Mouse (Mus musculus): ENCODE measurements around the gene Wdr6. TPM values are rescaled to one million over a fixed set of nuclear protein-coding genes. Genes with fewer than 3 reads are reported as not detected.

The Wdr6 gene
- polyA plus RNA-seq, 1 experiment from 2014 or later = 233 TPM

DNA sequence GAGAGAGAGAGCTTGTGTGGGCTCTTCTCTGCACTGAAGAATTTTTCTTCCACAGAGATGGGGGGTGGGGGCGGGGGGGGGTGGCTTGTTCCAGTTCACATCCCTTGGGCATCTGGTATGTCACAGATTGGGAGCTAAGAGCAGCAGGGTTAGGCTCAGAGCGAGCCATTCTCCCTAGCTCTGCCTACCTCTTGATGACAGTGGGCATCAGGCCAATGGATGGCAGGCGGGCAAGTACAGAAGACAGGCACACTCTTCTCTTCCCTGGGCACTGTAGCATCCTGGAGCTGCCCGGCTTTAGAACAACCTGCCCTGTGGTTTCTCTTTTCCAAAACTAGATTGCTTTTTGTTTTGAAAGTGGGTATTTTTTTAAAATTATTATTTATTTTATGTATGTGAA lies 12.9 kb upstream of the Wdr6 start:
- no peak for DNase-seq (ENCODE audit: low spot score)
- Histone ChIP-seq H3K36me3 (peaks cover 8% of the 10 kb centered on the region; the same call in 1 of the 2 replicates), H3K4me3 (no peak overlapping the region), H3K9me3 (no peaks in the 10 kb centered on the region), H3K27ac (no peak overlapping the region), H3K4me1 (replicated peaks) (peaks cover 41% of the 10 kb centered on the region), H3K27me3 (ENCODE audit: insufficient read depth, poor library complexity, severe bottlenecking) (peaks cover under 1% of the 10 kb centered on the region; the same call in 1 of the 2 replicates)
- WGBS = 89% methylated on average over 4 of the region's 4 CpGs

DNA sequence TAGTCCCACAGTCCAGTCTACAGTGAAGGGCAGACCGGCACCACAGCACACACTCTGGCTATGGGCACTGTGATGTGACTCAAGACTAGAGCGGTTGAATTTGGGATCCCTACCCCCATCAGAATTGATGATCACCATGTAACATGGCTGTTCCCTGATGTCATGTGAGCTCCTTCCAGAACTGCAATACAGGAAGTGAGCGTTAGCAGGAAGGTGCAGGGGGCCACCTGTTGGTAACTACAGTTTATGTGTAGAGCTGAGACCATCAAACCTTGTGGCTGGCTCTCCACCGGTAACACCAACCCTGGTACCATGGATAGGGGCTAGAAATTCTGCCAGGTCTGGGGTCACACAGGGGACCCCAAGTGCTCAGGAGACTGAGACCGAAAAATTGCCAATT lies 10.7 kb upstream of the Wdr6 start:
- 79% methylated on average over 5 of the region's 5 CpGs for WGBS

DNA sequence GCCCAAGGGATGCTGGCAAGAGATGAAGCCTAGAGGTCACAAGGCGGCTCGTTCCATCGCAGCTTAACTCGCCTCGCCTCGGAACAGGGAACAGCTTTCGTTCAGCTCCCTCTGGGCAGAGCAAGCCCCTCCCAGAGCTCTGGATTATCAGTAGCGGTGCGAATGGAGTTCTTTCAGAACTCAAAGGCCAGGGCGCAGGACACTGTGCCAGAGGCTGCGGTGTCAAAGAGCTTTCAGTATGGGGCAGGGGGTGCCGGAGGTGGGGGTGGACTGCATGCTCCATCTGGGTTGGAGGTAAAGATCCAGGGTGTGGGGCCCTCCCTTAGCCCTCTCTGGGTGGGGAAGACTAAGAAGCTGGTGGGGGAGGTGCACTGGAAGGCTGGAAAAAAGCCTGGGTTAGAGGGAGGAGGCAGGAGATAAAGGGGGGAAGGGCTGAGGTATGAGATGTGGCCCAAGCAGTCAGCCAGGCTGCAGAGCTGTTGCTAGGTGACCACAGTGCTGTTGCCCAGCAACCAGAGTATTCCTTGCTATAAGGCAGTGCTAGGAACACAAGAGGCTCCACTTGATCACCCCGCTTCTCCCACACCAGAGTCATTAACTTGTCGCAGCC lies 9.1 kb upstream of the Wdr6 start:
- Histone ChIP-seq H3K27me3 (ENCODE audit: insufficient read depth, poor library complexity, severe bottlenecking) (peaks cover 17% of the 10 kb centered on the region), H3K4me1 (replicated peaks) (peaks cover 40% of the 10 kb centered on the region), H3K36me3 (peaks cover 6% of the 10 kb centered on the region; the same call in 1 of the 2 replicates), H3K4me3 (peak overlapping the region; percentile 47), H3K27ac (peak overlapping the region; percentile 93), H3K9me3 (no peaks in the 10 kb centered on the region)
- DNase-seq (ENCODE audit: low spot score) = peak; percentile 96
- WGBS = under 1% methylated on average over 14 of the region's 14 CpGs

More for the DNA sequence above, 10.7 kb upstream of the Wdr6 start:
- DNase-seq (ENCODE audit: low spot score) = no peak
- Histone ChIP-seq H3K4me3 (no peak overlapping the region), H3K4me1 (replicated peaks) (peaks cover 40% of the 10 kb centered on the region), H3K9me3 (no peaks in the 10 kb centered on the region), H3K36me3 (peaks cover 8% of the 10 kb centered on the region; the same call in 1 of the 2 replicates), H3K27me3 (ENCODE audit: insufficient read depth, poor library complexity, severe bottlenecking) (peaks cover 6% of the 10 kb centered on the region), H3K27ac (peak overlapping the region; percentile 93)

DNA sequence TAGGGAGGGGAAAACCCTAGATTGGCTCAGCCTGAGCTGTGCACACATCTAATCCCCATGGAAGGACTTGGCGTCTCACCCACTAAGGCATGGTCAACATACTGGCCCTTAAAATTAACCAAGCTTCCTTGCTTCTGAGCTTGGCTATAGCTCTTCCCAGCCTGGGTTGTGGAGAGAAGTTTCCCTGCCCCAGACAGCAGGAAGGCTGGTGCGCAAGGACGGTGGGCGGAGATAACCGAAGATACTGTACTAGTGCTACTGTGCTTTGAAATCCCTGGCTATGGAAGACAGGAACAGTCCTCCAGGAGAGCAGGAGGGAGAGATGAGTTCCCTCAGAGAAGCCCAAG lies 778 bp upstream of the Wdr6 start:
- H3K4me1 ChIP-seq (replicated peaks) = peaks cover 54% of the 10 kb centered on the region

DNA sequence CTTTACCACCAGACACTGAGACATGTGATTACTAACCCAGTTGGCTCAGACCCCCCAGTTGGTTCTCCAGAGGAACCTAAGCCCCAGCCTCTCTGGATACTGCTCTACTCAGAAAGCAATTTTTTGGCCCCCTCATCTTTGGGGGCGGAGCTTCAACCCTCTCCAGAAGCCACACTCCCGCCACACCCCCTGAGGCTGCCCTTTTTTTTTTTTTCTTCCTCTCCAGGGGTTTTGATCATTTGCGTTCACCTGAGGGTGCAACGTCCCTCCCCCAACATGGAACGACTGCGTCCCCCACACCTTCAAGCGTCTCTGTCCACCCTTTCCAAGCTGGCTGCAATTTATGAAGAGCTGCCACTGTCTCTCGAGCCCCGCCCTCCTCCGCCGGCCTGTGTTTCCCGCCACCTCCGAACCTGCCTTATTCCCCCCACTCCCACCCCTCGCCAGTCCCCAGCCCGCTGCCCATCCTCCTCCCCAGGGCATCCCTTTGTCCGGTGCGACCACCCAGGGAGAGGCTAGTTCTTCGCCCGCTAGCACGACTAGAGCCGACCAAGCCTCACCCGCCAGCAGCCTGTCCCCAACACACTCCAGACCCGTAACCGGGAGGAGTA lies 500 bp downstream of the Wdr6 start:
- DNase-seq (ENCODE audit: low spot score) = no peak
- Histone ChIP-seq H3K27ac (peak overlapping the region; percentile 95), H3K9me3 (no peaks in the 10 kb centered on the region), H3K36me3 (peaks cover 57% of the 10 kb centered on the region), H3K27me3 (ENCODE audit: insufficient read depth, poor library complexity, severe bottlenecking) (peaks cover 44% of the 10 kb centered on the region), H3K4me1 (replicated peaks) (peaks cover 67% of the 10 kb centered on the region), H3K4me3 (peak overlapping the region; percentile 89)
- WGBS = 2% methylated on average over 24 of the region's 24 CpGs

More for the DNA sequence above, 778 bp upstream of the Wdr6 start:
- DNase-seq (ENCODE audit: low spot score) = no peak
- Histone ChIP-seq H3K9me3 (no peaks in the 10 kb centered on the region), H3K36me3 (peaks cover 44% of the 10 kb centered on the region), H3K27me3 (ENCODE audit: insufficient read depth, poor library complexity, severe bottlenecking) (peaks cover 50% of the 10 kb centered on the region), H3K27ac (peak overlapping the region; percentile 95), H3K4me3 (peak overlapping the region; percentile 89)
- 72% methylated on average over 5 of the region's 5 CpGs for WGBS

DNA sequence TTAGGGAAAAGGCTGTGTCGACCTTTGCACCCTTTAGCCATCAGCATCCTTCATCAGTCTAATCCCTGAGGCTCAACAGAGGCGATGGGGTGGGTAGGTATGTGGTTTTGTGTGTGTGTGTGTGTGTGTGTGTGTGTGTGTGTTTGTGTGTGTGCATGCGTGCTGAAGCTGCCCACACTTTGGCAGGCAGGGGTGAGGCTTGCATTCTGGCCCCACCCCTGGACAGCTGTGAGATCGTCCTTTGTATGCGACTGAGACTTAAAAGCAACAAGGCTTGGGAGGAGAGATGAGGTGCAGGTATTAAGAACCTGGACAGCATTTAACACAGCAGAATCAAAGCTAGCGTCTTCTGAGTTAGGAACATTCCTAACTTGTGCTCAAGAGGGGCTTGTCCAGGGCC lies 1.5 kb downstream of the Wdr6 start:
- H3K4me3 ChIP-seq = peak overlapping the region; percentile 89
- H3K36me3 ChIP-seq = peaks cover 58% of the 10 kb centered on the region
- no peaks in the 10 kb centered on the region for H3K9me3 ChIP-seq
- H3K27ac ChIP-seq = peak overlapping the region; percentile 95; the same call in 1 of the 2 replicates
- no peak for DNase-seq (ENCODE audit: low spot score)
- WGBS = 67% methylated on average over 6 of the region's 6 CpGs
- H3K4me1 ChIP-seq (replicated peaks) = peaks cover 69% of the 10 kb centered on the region
- H3K27me3 ChIP-seq (ENCODE audit: insufficient read depth, poor library complexity, severe bottlenecking) = peaks cover 34% of the 10 kb centered on the region

DNA sequence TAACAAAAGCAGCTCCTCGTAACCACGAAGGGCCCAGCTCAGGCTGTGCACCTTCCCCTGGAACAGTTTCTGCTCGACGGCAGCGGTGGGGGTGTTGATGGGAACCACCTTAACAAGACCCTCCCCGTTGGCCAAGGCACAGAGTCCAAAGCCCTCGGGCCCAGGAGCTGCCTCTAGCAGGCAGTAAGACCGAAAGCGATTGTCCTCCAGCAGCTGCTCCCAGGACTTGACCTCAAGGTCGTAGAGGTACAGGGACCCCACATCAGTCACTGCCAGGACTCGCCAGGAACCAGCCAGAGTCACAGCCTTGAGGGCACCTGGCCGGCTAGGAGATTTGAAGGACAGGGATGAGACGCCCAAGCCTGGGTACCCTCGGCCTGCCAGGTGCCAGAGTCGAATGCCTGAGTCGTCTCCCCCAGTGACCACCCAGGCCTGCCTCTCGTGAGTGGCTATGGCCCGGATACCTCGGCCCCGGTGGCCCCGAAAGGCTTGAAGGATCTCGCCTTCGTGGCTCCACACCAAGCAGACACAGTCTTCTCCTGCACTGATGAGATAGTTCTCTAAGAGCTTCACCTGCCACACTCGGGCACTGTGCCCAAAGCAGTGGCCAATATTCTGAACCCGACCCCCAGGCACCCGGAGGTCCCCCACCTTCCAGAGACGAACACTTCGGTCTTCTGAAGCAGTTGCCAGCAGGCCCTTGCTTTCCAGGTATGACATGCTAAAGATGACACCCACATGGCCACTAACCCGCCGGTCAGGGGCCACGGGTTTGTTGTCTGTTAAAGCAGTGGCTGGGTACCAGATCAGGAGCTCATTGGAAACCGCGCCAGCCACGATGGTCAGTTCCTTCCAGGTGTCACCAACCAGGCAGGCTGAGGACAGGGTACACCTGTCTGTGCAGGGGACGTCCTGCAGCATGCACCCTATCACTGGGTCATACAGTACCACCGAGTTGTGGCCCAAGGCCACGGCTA lies 2.9 kb downstream of the Wdr6 start:
- peaks cover 20% of the 10 kb centered on the region for H3K27me3 ChIP-seq (ENCODE audit: insufficient read depth, poor library complexity, severe bottlenecking)
- 90% methylated on average over 37 of the region's 37 CpGs for WGBS
- DNase-seq (ENCODE audit: low spot score) = no peak
- H3K4me3 ChIP-seq = peak overlapping the region; percentile 30; the same call in 1 of the 2 replicates
- H3K36me3 ChIP-seq = peaks cover 63% of the 10 kb centered on the region
- no peaks in the 10 kb centered on the region for H3K9me3 ChIP-seq
- H3K4me1 ChIP-seq (replicated peaks) = peaks cover 76% of the 10 kb centered on the region
- peak overlapping the region; percentile 45; the same call in 1 of the 2 replicates for H3K27ac ChIP-seq

DNA sequence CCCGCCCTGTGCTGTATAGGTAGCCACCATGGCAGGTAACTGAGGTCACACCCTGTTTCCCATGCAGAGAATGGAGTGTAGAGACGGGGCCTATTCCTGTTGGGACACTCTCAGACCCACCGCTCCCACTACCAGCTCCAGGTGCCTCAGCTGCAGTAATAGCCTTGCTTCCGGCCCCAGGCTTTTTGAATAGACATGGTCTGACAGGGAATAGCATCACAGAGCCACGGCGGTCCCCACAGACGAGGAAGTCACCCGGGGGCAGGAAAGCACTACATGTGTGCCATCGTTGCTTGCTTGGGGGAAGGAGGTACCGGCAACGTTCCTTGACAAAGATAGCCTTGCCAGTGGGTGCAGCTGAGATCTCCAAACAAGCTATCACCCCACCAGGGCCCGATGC lies 3.6 kb downstream of the Wdr6 start:
- Histone ChIP-seq H3K27me3 (ENCODE audit: insufficient read depth, poor library complexity, severe bottlenecking) (peaks cover 13% of the 10 kb centered on the region), H3K9me3 (no peaks in the 10 kb centered on the region), H3K4me1 (replicated peaks) (peaks cover 83% of the 10 kb centered on the region), H3K27ac (peak overlapping the region; percentile 45), H3K4me3 (peak overlapping the region; percentile 2; the same call in 1 of the 2 replicates), H3K36me3 (peaks cover 65% of the 10 kb centered on the region)
- no peak for DNase-seq (ENCODE audit: low spot score)
- 90% methylated on average over 12 of the region's 12 CpGs for WGBS

DNA sequence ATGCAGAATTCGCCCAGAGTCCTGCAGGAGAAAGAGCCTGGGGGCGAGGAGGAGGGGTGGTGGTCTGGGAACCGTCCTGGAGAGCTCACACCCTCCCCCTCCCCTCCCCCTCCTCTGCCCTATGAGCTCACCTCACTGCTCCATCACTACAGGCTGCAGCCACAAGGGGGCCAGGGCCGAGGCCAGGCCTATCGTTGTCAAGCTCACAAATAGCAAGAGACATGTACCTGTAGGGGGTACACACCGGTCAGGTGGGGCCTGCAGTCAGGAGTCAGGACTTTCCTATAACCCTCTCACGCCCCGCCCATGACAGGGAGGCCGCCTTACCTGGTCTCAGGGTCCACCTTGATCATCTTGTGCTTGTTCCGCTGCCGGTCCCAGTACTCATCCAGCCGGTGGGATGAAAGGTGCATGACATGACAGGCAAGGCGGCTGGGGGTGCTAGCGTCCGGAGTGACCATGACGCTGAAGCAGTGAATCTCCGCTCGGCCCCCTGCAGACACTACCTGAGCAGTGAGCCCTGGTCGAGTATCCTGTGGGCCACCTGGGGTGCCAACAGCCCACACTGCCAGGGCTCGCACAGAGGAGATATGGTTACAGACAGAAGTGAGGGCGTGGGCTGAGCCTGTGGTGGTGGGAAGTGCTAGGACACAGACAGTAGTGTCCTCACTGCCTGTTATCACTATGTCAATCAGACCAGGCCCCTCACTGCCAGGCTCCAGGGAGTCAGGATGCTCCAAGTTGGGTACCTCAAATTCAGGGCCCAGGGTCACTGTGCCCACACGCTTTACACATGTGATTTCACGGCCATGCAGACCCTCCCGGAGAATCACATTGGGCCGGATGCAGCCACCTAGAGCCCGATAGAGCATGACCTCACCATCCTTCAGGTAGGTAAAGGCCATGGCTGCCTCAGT lies 4.5 kb downstream of the Wdr6 start:
- 52% methylated on average over 26 of the region's 26 CpGs for WGBS
- DNase-seq (ENCODE audit: low spot score) = peak; percentile 77
- H3K4me1 ChIP-seq (replicated peaks) = peaks cover 82% of the 10 kb centered on the region
- 0 out of 2 replicates have a peak, but pooled peaks cover 7% of the 10 kb centered on the region for H3K27me3 ChIP-seq (ENCODE audit: insufficient read depth, poor library complexity, severe bottlenecking)
- peaks cover 65% of the 10 kb centered on the region for H3K36me3 ChIP-seq
- no peaks in the 10 kb centered on the region for H3K9me3 ChIP-seq
- H3K4me3 ChIP-seq = peak overlapping the region; percentile 2; the same call in 1 of the 2 replicates
- no peak overlapping the region for H3K27ac ChIP-seq

DNA sequence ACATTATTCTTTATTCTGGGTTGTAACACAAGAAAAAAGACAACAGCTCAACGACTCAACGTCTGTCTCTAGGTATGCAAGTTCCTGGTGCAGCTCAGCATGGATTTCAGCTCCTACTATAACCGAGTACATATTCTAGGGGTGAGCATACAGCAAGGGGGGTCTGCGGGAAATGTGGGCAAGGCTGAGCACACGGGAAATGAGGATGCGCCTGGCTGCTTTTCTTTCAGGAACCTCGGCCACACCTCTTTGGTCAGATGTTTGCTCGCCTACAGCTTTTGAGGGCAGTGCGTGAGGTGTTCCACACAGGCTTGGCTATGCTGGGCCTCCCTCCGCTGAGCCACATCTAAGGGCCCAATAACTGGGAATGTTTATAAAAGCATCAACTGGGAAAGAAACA lies 6.2 kb downstream of the Wdr6 start:
- WGBS = 88% methylated on average over 10 of the region's 10 CpGs
- H3K4me1 ChIP-seq (replicated peaks) = peaks cover 83% of the 10 kb centered on the region
- no peak overlapping the region for H3K27ac ChIP-seq

DNA sequence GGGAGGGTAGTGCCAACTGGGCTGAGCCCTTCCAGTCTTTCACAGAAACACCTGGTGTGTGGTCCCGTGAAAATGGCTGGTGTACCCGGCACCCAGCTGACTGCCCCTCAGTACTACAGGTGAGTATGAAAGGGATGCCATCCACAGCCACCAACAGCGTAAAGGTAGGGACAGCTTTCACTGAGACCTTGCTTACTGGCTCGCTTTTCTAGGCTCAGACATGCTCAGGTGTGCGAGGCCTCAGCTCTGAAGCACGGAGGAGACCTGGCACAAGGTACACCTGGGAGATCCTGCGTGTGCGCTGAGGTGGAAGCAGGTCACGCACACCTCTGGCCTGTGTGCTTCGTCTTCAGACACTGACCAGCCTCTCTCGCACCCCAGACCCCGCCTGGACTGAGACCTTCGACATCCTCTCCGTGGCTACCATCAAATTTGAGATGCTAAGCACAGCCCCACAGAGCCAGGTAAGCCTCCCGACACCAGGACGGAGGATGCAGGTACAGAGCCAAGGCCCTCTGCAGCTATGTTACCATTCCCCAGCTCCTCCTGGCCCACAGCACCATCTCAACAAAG lies 7.1 kb downstream of the Wdr6 start:
- peaks cover 80% of the 10 kb centered on the region for H3K4me1 ChIP-seq (replicated peaks)
- 94% methylated on average over 16 of the region's 16 CpGs for WGBS
- H3K4me3 ChIP-seq = no peak overlapping the region
- H3K27me3 ChIP-seq (ENCODE audit: insufficient read depth, poor library complexity, severe bottlenecking) = 0 out of 2 replicates have a peak, but pooled peaks cover 2% of the 10 kb centered on the region
- no peak overlapping the region for H3K27ac ChIP-seq
- peaks cover 60% of the 10 kb centered on the region for H3K36me3 ChIP-seq
- H3K9me3 ChIP-seq = no peaks in the 10 kb centered on the region
- no peak for DNase-seq (ENCODE audit: low spot score)

More for the DNA sequence above, 6.2 kb downstream of the Wdr6 start:
- Histone ChIP-seq H3K4me3 (no peak overlapping the region), H3K36me3 (peaks cover 65% of the 10 kb centered on the region), H3K9me3 (no peaks in the 10 kb centered on the region), H3K27me3 (ENCODE audit: insufficient read depth, poor library complexity, severe bottlenecking) (0 out of 2 replicates have a peak, but pooled peaks cover 7% of the 10 kb centered on the region)
- DNase-seq (ENCODE audit: low spot score) = no peak
